Mouse (Mus musculus) MEL (cell line): ENCODE results near the gene Farp1. TPM values are rescaled to one million over a fixed set of nuclear protein-coding genes. Genes with fewer than 3 reads are reported as not detected.

Source experiments
- DNase-seq: peaks from one replicate; pipeline ENCODE4 v3.0.0; 2011; ENCODE audit warnings: low read depth, low spot score
- H3K27ac ChIP-seq: 2 replicates; pipeline ENCODE4 v1.5.1; 2012; ENCODE audit warnings: low read depth, mild to moderate bottlenecking, control low read depth, low read length, moderate library complexity; ENCODE audit not compliant: control insufficient read depth
- H3K27me3 ChIP-seq, 2 experiments: fragments of 150-350 bp in 1 of 2; sonication (generic) in 1 of 2; 2 replicates each; pipeline ENCODE4 v1.6.1; 2012; ENCODE audit warnings: low read length in 2 of 2, mild to moderate bottlenecking in 2 of 2, improper control_type of control experiment in 1 of 2, moderate library complexity in 1 of 2; ENCODE audit not compliant: insufficient read depth in 2 of 2, control insufficient read depth in 1 of 2
- H3K36me3 ChIP-seq, 2 experiments: 2 replicates each; pipeline ENCODE4 v1.6.1; 2012 to 2014; ENCODE audit warnings: low read length in 2 of 2, improper control_type of control experiment in 1 of 2, inconsistent platforms in 1 of 2, mild to moderate bottlenecking in 1 of 2; ENCODE audit not compliant: insufficient read depth in 2 of 2, control insufficient read depth in 1 of 2
- H3K4me1 ChIP-seq, 2 experiments: fragments of 150-350 bp in 1 of 2; sonication (generic) in 1 of 2; 2 replicates each; pipeline ENCODE4 v1.6.1; 2012; ENCODE audit warnings: low read length in 2 of 2, improper control_type of control experiment in 1 of 2, mild to moderate bottlenecking in 1 of 2; ENCODE audit not compliant: insufficient read depth in 2 of 2, control insufficient read depth in 1 of 2
- H3K4me3 ChIP-seq, 2 experiments: fragments of 150-350 bp in 1 of 2; sonication (generic) in 1 of 2; 2 replicates each; pipeline ENCODE4 v1.5.1; 2012; ENCODE audit warnings: low read depth in 2 of 2, low read length in 2 of 2, mild to moderate bottlenecking in 2 of 2, moderate library complexity in 2 of 2, control low read depth in 1 of 2, improper control_type of control experiment in 1 of 2; ENCODE audit not compliant: control insufficient read depth in 1 of 2, insufficient read depth in 1 of 2
- H3K79me2 ChIP-seq: 2 replicates; pipeline ENCODE4 v1.6.1; 2012; ENCODE audit warnings: mild to moderate bottlenecking, low read length, moderate library complexity; ENCODE audit not compliant: control insufficient read depth, poor library complexity, insufficient read depth
- H3K9ac ChIP-seq: 2 replicates; pipeline ENCODE4 v1.6.1; 2012; ENCODE audit warnings: low read depth, mild to moderate bottlenecking, control low read depth, low read length, moderate library complexity; ENCODE audit not compliant: control insufficient read depth, poor library complexity, severe bottlenecking
- H3K9me3 ChIP-seq: fragments of 150-350 bp; sonication (generic); replicated peaks from 2 replicates; pipeline ENCODE4 v1.6.1; 2012; ENCODE audit warnings: mild to moderate bottlenecking, low read length, improper control_type of control experiment, moderate library complexity; ENCODE audit not compliant: insufficient read depth
- CHD2 ChIP-seq: IDR thresholded peaks from 2 replicates; pipeline ENCODE4 v1.6.1; 2011; ENCODE audit warnings: low read length, improper control_type of control experiment
- ELF1 ChIP-seq: IDR thresholded peaks from 2 replicates; pipeline ENCODE4 v1.6.1; 2014; ENCODE audit warnings: low read depth, mild to moderate bottlenecking, inconsistent platforms, low read length, improper control_type of control experiment, moderate library complexity
- ETS1 ChIP-seq: IDR thresholded peaks from 2 replicates; pipeline ENCODE4 v1.6.1; 2012; ENCODE audit warnings: low read depth, mild to moderate bottlenecking, inconsistent platforms, low read length, improper control_type of control experiment, moderate library complexity
- GABPA ChIP-seq: IDR thresholded peaks from 2 replicates; pipeline ENCODE4 v1.6.1; 2012; ENCODE audit warnings: low read depth, mild to moderate bottlenecking, inconsistent platforms, low read length, improper control_type of control experiment, moderate library complexity
- HCFC1 ChIP-seq: IDR thresholded peaks from 2 replicates; pipeline ENCODE4 v1.6.1; 2012; ENCODE audit warnings: low read depth, mild to moderate bottlenecking, inconsistent platforms, low read length, improper control_type of control experiment, moderate library complexity
- MAFK ChIP-seq: IDR thresholded peaks from 2 replicates; pipeline ENCODE4 v1.6.1; 2011; ENCODE audit warnings: low read depth, mild to moderate bottlenecking, low read length, improper control_type of control experiment, borderline replicate concordance
- MAX ChIP-seq: IDR thresholded peaks from 2 replicates; pipeline ENCODE4 v1.6.1; 2011; ENCODE audit warnings: low read length, improper control_type of control experiment
- MXI1 ChIP-seq: IDR thresholded peaks from 2 replicates; pipeline ENCODE4 v1.6.1; 2011; ENCODE audit warnings: mild to moderate bottlenecking, low read depth, low read length, improper control_type of control experiment
- POLR2A ChIP-seq, 2 experiments: IDR thresholded peaks; 2 replicates each; pipeline ENCODE4 v1.6.1; 2011 to 2012; ENCODE audit warnings: low read length in 2 of 2, mild to moderate bottlenecking in 2 of 2, control low read depth in 1 of 2, improper control_type of control experiment in 1 of 2, low read depth in 1 of 2, moderate library complexity in 1 of 2; ENCODE audit not compliant: control insufficient read depth in 1 of 2, insufficient read depth in 1 of 2, poor library complexity in 1 of 2
- POLR2AphosphoS2 ChIP-seq: IDR thresholded peaks from 2 replicates; pipeline ENCODE4 v1.6.1; 2011; ENCODE audit warnings: low read length, improper control_type of control experiment
- POLR2AphosphoS5 ChIP-seq: IDR thresholded peaks from 2 replicates; pipeline ENCODE4 v1.6.1; 2012; ENCODE audit warnings: low read depth, borderline replicate concordance, mild to moderate bottlenecking, inconsistent platforms, low read length, moderate library complexity, mixed read lengths
- RAD21 ChIP-seq: IDR thresholded peaks from 2 replicates; pipeline ENCODE4 v1.6.1; 2011; ENCODE audit warnings: mild to moderate bottlenecking, low read depth, low read length, improper control_type of control experiment
- SIN3A ChIP-seq: IDR thresholded peaks from 2 replicates; pipeline ENCODE4 v1.6.1; 2012; ENCODE audit warnings: low read length, improper control_type of control experiment, inconsistent platforms
- TAL1 ChIP-seq: IDR thresholded peaks from 2 replicates; pipeline ENCODE4 v1.6.1; 2012; ENCODE audit warnings: mild to moderate bottlenecking, inconsistent platforms, low read length, moderate library complexity, mixed read lengths
- TCF12 ChIP-seq: IDR thresholded peaks from 2 replicates; pipeline ENCODE4 v1.6.1; 2014; ENCODE audit warnings: low read depth, mild to moderate bottlenecking, inconsistent platforms, low read length, improper control_type of control experiment, moderate library complexity
- UBTF ChIP-seq: IDR thresholded peaks from 2 replicates; pipeline ENCODE4 v1.6.1; 2012; ENCODE audit warnings: low read depth, mild to moderate bottlenecking, inconsistent platforms, low read length, improper control_type of control experiment, moderate library complexity, borderline replicate concordance; ENCODE audit not compliant: insufficient read depth
- USF1 ChIP-seq: IDR thresholded peaks from 2 replicates; pipeline ENCODE4 v1.6.1; 2014; ENCODE audit warnings: low read depth, mild to moderate bottlenecking, inconsistent platforms, low read length, improper control_type of control experiment, moderate library complexity
- ZC3H11A ChIP-seq: IDR thresholded peaks from 2 replicates; pipeline ENCODE4 v1.6.1; 2012; ENCODE audit warnings: low read depth, mild to moderate bottlenecking, inconsistent platforms, low read length, improper control_type of control experiment
- ZKSCAN1 ChIP-seq: IDR thresholded peaks from 2 replicates; pipeline ENCODE4 v1.6.1; 2012; ENCODE audit warnings: low read depth, mild to moderate bottlenecking, inconsistent platforms, low read length, improper control_type of control experiment, moderate library complexity
- ZMIZ1 ChIP-seq: IDR thresholded peaks from 2 replicates; pipeline ENCODE4 v1.6.1; 2012; ENCODE audit warnings: low read depth, mild to moderate bottlenecking, inconsistent platforms, low read length, improper control_type of control experiment, moderate library complexity
- ZNF384 ChIP-seq: IDR thresholded peaks from 2 replicates; pipeline ENCODE4 v1.6.1; 2012; ENCODE audit warnings: low read depth, mild to moderate bottlenecking, inconsistent platforms, low read length, improper control_type of control experiment
- polyA plus RNA-seq, 2 experiments: library from polyadenylated mRNA; stranded (reverse) in 1 of 2; unstranded in 1 of 2; fragments of >175 nt in 1 of 2; fragments of >200 nt in 1 of 2; gene quantifications; 2 replicates each; pipeline versions ENCODE4 v1.2.1 to v1.2.4; 2012; ENCODE audit warnings: low replicate concordance in 2 of 2, low read depth in 1 of 2; ENCODE audit not compliant: insufficient read length in 2 of 2, insufficient read depth in 1 of 2, missing spikeins in 1 of 2
- total RNA-seq: library from RNA; depleted of rRNA; stranded (reverse); fragments of 300-350 nt; gene quantifications from 2 replicates; pipeline ENCODE4 v1.2.3, GENCODE M21; 2012

The Farp1 gene
- total and polyA plus RNA-seq, 3 experiments: 0.62 to 1.1 TPM; not detected in 1

DNA sequence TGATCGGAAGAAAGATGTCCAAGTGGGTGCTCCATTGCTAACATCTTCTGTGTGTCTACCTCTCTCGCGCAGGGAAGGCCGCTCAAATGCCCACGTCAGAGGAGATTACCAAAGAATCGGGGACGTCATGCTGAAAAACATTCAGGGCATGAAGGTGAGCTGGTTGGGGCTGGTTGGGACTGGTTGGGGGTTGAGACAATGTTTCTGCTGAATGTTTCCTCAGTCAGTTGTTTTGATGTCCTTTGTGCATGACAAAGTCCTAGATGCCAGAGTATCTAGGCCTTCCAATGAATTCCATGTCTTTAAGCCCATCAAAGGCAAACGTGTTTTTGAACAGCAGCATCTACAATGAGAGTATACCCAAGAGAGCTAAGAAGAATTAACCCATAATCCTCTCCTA, 232.8 kb downstream of the Farp1 start:
- Histone ChIP-seq H3K9me3 (no peaks in the 10 kb centered on the region), H3K27me3 (0 out of 4 replicates have a peak, but pooled peaks cover 0 to 2% of the 10 kb centered on the region in 2 experiments), H3K4me3 (no peak overlapping the region), H3K9ac (no peak overlapping the region), H3K79me2 (no peaks in the 10 kb centered on the region), H3K4me1 (no peaks in the 10 kb centered on the region), H3K27ac (no peak overlapping the region), H3K36me3 (no peaks in the 10 kb centered on the region)
- TF ChIP-seq ZMIZ1 (no peak), MAX (no peak), HCFC1 (no peak), GABPA (no peak), TAL1 (no peak), ZKSCAN1 (no peak), ETS1 (no peak)
- no peak for DNase-seq

DNA sequence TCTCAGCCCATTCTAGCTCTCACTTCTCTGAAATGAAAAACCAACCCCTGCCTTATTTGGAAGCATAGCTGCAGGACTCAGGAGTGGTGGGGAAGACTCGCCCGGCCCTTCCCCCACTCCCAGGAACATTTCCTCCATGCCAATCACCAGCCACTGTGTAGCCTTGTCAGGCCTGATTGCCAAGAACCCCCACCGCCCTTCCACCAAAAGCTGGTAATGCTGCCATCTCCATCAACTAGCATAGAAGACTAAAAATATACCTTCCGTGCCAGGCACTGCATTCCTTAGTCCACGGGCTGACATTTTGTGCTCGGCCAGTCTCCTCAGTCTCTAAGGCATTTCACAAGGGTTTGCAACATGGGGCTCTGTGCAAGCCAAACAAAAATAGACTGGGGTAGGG, 235.5 kb downstream of the Farp1 start:
- no peak for DNase-seq
- H3K9me3 ChIP-seq: no peaks in the 10 kb centered on the region
- no peaks in the 10 kb centered on the region for H3K27me3 ChIP-seq
- TF ChIP-seq MAX (no peak), SIN3A (no peak), ZC3H11A (no peak), CHD2 (no peak), UBTF (no peak), MAFK (no peak), POLR2AphosphoS2 (no peak), POLR2A (IDR thresholded peaks at IDR 0.05; ENCODE audit: control insufficient read depth in 1 of 2, insufficient read depth in 1 of 2, low read depth in 1 of 2, low read length in 2 of 2, poor library complexity in 1 of 2) (no peak), POLR2AphosphoS5 (no peak)
- no peak overlapping the region for H3K4me3 ChIP-seq
- no peaks in the 10 kb centered on the region for H3K36me3 ChIP-seq
- no peaks in the 10 kb centered on the region for H3K4me1 ChIP-seq
- no peak overlapping the region for H3K27ac ChIP-seq
- no peak overlapping the region for H3K9ac ChIP-seq
- no peaks in the 10 kb centered on the region for H3K79me2 ChIP-seq

GRCm38 (mm10) chr14:121274985-121275384, 240.0 kb downstream of the Farp1 start:
- TF ChIP-seq TAL1: no peak
- TF ChIP-seq RAD21: no peak
- TF ChIP-seq CHD2: no peak
- TF ChIP-seq ZNF384: no peak
- no peak for TF ChIP-seq ZC3H11A
- TF ChIP-seq MAX: no peak
- no peak for TF ChIP-seq TCF12
- no peak for TF ChIP-seq MXI1
- no peak for TF ChIP-seq USF1
- no peak for TF ChIP-seq ZMIZ1
- TF ChIP-seq ELF1: no peak
- Histone ChIP-seq H3K79me2 (no peaks in the 10 kb centered on the region), H3K4me1 (no peaks in the 10 kb centered on the region), H3K27ac (no peak overlapping the region), H3K9me3 (no peaks in the 10 kb centered on the region), H3K4me3 (no peak overlapping the region), H3K36me3 (no peaks in the 10 kb centered on the region), H3K27me3 (no peaks in the 10 kb centered on the region), H3K9ac (no peak overlapping the region)
- no peak for DNase-seq
